Mouse (Mus musculus): ENCODE results near the gene 3110040M04Rik.
A peak's percentile ranks its signal among the peaks of the same experiment; 100 is the strongest.

The 3110040M04Rik gene

GRCm38 (mm10) chr1:151236141-151236930 is 32.4 kb downstream of the 3110040M04Rik start:
- no peak for DNase-seq

GRCm38 (mm10) chr1:151237780-151238179 is 33.9 kb downstream of the 3110040M04Rik start:
- no peak for DNase-seq

- no peak for DNase-seq
Observed at GRCm38 (mm10) chr1:151243332-151243731, 39.4 kb downstream of the 3110040M04Rik start.

GRCm38 (mm10) chr1:151244013-151244412 is 40.1 kb downstream of the 3110040M04Rik start:
- no peak for DNase-seq

GRCm38 (mm10) chr1:151244761-151245160 is 40.8 kb downstream of the 3110040M04Rik start:
- DNase-seq: no peak

- DNase-seq: no peak
Observed at GRCm38 (mm10) chr1:151245165-151245564, 41.2 kb downstream of the 3110040M04Rik start.

GRCm38 (mm10) chr1:151245846-151246245 is 41.9 kb downstream of the 3110040M04Rik start:
- peak in 1 of 2 experiments; percentile 31 for DNase-seq

GRCm38 (mm10) chr1:151250109-151250508 is 46.2 kb downstream of the 3110040M04Rik start:
- no peak for DNase-seq

GRCm38 (mm10) chr1:151250529-151251193 is 46.7 kb downstream of the 3110040M04Rik start:
- DNase-seq: peak in 1 of 2 experiments; percentile 28

- no peak for DNase-seq
Observed at GRCm38 (mm10) chr1:151251194-151252010, 47.5 kb downstream of the 3110040M04Rik start.

All from kidney, adult 8-10 months (tissue).